Mouse (Mus musculus) heart, postnatal 10 days (tissue): ENCODE results near the gene Slc39a9. TPM values are rescaled to one million over a fixed set of nuclear protein-coding genes. Genes with fewer than 3 reads are reported as not detected.

Experiments
- DNase-seq, 2 experiments: peaks; one replicate each; pipeline ENCODE4 v3.0.0; 2021
- intact Hi-C: fragments of 180-260 bp; cut with DNase I; formaldehyde crosslinking; loops from one replicate; pipeline ENCODE4 v1.15.1; 2025
- total RNA-seq, 2 experiments: library from RNA; stranded (reverse); gene quantifications; 2 replicates each; pipeline ENCODE4 v1.2.3; 2021

Gene Slc39a9
- total RNA-seq, 2 experiments from 2014 or later: 25.8 to 27.1 TPM

DNA sequence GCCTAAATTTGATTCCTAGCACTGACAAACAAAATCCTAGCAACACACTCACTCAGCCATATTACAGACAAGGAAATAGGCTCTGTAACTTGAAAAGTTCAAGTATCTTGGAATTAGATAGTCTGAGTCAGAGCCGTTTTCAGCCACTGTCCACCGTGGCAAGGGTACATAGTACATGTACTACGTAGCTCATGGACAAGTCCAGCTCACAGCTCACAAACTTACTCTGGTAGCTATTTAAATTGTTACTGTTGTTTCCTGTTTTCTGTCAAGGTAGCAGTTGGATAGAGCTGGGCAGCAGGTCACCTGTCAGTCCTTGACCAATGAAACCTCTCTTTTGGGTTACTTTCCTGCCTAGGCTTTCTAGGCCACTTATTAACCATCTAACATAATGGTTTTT, 2.7 kb downstream of the Slc39a9 start:
- intact Hi-C loops: no loop called here
- no peak for DNase-seq

DNA sequence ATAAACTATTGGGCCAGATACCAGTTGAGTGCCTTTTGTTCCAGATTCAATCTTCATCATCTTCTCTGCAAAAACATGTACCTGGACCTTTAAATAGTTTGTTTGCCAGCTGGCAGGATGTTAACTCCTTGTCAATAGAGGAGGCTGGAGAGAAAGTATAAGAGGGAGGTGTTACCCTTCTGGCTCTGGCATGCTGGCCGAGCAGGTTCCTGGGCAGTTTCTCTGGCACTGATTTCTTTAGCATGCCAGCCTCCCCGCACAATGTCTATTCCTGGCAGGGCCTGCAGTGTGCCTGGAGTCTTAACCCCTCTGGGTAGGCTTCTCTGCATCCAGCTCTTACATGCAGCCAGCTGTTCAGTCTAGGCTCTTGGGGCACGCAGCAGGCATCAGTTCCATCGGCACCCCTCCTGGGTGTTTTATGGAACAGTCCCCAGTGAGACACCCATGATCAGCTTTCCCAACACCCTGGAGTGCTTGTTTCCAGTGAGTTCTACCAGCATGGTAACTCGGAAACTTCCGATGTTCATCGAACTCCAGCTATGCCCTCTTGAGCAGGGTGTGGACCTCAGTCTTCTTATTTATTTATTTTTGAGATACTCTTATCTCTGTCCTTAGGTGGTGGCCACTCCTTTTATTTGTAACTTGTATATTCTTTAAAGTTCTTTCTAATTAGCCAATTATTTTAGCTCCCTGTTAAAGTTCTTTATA, 10.4 kb downstream of the Slc39a9 start:
- peak; percentile 69 to 73 for DNase-seq
- intact Hi-C loops: no loop called here

DNA sequence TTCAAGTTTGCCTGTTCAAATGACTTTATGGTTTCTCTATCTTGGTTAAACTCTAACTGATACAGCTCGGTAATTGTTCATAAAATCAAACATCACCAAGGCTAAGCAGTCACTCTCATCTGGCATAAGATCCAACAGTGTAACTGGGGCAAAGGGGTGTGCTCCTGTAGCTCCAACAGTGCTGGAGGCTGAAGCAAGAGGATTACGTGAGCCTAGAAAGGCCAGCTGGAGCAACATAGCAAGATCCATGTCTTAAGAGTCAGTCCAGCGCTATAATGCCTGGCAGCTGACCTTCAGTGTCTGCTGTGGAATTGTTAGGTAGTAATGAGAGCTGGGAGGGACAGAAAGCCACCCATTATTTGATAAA, 11.0 kb downstream of the Slc39a9 start:
- peak; percentile 25 to 32 for DNase-seq
- intact Hi-C loops: no loop called here

GRCm38 (mm10) chr12:80658661-80659060, 15.0 kb downstream of the Slc39a9 start:
- no peak for DNase-seq
- intact Hi-C loops: no loop called here

- no peak for DNase-seq
- intact Hi-C loops: no loop called here
Observed at GRCm38 (mm10) chr12:80662322-80662721, 18.6 kb downstream of the Slc39a9 start.

DNA sequence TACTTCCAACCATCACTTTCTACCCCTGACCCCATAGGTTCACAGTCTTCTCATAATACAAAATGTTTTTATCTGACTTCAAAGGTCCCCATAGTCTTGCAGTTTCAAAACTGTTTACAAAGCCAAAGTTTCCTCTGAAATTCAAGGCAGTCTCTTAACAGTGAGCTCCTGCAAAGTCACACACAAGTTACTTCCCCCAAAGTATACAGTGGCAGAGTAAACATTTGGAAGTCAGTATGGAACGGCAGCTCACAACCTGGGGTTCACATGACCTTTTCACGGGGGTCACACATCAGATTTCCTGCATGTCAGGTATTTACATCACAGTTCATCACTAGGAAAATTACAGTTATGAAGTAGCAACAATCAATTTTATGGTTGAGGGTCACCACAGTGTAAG, 20.3 kb downstream of the Slc39a9 start:
- intact Hi-C loops: no loop called here
- DNase-seq: no peak

DNA sequence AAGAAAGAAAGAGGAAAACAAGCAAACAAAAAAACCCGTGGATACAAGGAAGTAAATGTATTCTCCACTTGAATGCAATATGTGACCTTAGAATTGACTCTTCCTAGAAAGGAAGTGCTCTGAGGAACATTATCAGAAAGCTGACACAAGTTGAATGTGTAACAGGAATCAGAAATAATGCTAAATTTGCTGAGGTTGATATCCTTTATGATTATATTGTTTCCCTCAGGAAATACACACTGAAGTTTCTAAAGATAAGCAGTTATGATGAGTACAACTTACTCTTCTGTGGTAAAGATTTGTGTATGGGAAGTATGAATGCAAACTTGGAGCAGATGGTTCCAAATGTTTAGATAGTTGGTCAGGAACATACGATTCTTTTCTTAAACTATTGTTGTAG, 24.7 kb downstream of the Slc39a9 start:
- intact Hi-C loops: no loop called here
- DNase-seq: no peak

GRCm38 (mm10) chr12:80673170-80673569, 29.5 kb downstream of the Slc39a9 start:
- DNase-seq: peak; percentile 65 to 74
- intact Hi-C loops: loop anchor here (5.0 kb wide), 2 partner anchors 176 to 516 kb away; no protein-coding TSS in a partner anchor

- intact Hi-C loops: loop anchor here (2.0 kb wide), 1 partner anchor 43 kb away; no protein-coding TSS in a partner anchor
- peak; percentile 35 to 63 for DNase-seq
Observed at GRCm38 (mm10) chr12:80681340-80681739, 37.7 kb downstream of the Slc39a9 start.

DNA sequence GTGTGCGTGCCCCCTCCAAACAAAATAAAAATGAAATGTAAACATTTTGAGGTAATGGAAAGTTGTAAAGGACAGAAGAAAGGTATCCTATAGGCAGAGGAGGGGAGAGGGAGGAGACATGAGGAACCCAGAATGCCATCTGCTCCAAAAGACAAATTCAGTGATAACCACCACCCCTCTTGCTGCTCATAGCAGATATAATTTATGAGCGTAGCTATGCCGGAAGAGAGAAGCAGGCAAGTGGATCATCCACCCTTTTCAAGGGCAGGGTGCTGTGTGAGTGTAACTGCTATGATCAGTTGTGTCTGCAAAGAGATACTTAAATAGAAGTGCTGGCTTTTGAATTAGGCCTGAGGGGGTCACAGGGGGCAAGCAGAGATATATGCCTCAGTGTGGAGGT, 39.9 kb downstream of the Slc39a9 start:
- intact Hi-C loops: no loop called here
- DNase-seq: no peak

GRCm38 (mm10) chr12:80684316-80684715, 40.6 kb downstream of the Slc39a9 start:
- intact Hi-C loops: no loop called here
- DNase-seq: no peak

- intact Hi-C loops: no loop called here
- DNase-seq: peak; percentile 52 to 53
Observed at GRCm38 (mm10) chr12:80687788-80688211, 44.1 kb downstream of the Slc39a9 start.

DNA sequence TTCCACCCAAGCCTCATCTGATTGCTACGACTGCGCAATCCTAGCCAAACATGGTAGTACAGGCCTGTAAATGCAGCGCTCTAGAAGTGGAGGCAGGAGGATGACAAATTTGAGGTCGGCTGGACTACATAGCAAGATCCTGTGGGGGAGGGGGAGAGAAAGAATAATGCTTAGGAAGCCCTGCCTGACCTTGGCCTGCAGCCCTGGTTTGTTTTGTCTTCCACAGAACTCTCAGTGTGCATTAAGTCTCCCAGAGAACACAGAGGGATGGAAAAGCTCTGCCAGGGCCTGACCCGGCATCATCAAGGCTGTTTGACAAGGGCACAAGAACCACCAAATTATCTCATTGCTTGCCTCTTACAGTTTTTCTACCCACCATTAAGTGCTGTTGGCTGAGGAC, 46.0 kb downstream of the Slc39a9 start:
- intact Hi-C loops: no loop called here

GRCm38 (mm10) chr12:80691671-80692091, 48.0 kb downstream of the Slc39a9 start:
- intact Hi-C loops: no loop called here
- DNase-seq: no peak

More for the DNA sequence above, 46.0 kb downstream of the Slc39a9 start:
- DNase-seq: no peak

DNA sequence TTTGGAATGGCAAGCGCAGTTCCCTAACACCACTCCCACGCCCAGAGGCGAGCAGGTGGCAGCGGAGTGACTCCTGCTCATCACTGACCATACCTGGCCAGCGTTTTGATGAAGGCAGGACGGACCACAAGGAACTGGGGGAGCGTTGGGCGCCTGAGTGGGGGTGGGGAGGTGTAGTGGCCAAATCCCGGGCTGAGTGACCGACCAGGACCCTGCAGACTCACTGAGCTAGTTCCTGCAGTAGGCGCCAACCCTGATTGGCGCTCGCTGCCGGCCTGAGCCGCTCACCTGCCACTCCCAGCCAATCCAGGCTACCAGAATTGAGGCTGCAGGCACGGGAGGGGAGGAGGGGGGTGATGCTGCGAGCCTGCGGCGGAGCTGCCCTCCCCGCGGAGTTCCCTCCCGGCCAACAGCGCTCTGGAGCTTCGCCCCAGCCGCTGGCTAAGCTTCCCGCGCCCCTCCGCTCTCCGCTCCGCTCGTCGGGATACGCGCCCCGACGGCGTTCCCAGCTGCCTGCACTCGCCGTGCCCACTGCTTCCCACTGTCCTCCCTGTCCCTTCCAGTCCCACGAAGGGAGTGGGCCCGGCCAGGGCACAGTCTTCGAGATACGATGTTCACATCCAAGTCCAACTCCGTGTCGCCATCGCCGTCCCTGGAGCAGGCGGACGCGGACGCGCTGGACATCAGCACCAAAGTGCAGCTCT, 48.7 kb downstream of the Slc39a9 start, which contains the start of gene Plekhd1:
Gene Plekhd1 (plus strand): TSS at position 323 of the 704 bp plus-strand sequence.
- peak; percentile 27 to 37 for DNase-seq
- intact Hi-C loops: no loop called here

DNA sequence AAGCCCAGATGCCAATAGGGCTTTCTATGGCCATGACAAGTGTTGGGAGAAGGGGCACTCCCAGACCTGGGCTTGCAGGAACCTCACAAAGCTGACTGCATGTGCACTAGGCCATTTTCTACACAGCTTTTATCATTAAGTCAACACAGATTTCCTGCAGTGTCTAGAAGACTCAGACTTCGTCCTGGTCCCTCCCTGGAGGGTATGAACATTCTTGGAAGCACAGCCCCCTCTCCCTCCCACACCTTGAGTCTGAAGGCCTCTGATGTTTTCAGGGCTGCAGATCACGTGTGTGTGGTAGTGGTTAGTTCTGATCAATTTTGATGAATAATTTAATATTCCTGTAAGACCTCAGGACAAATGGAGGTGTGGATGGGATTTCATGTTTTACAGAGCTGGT, 50.0 kb downstream of the Slc39a9 start:
- intact Hi-C loops: no loop called here
- DNase-seq: no peak

DNA sequence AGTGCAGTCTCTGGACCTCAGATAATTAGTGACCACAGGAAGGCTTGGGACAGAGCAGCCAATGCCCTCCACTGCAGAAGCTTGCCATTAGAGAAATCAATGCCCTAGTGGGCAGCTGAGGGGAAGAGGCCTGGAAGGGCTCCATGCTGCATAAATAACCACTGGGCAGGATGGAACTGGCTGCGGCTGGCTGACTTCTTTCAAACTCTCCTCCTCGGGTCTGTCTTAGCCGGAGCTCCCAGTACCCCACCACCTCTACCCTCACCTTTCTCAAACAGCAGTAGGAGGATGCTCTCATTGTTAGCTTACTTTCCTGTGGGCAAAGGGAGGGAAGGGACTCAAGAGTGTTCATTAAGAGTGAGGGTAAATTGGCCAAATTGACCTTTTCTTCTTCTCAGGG, 51.3 kb downstream of the Slc39a9 start:
- intact Hi-C loops: no loop called here
- DNase-seq: no peak

GRCm38 (mm10) chr12:80698526-80699143, 55.0 kb downstream of the Slc39a9 start:
- intact Hi-C loops: no loop called here
- DNase-seq: no peak

- no peak for DNase-seq
- intact Hi-C loops: no loop called here
Observed at GRCm38 (mm10) chr12:80699144-80699531, 55.5 kb downstream of the Slc39a9 start.

DNA sequence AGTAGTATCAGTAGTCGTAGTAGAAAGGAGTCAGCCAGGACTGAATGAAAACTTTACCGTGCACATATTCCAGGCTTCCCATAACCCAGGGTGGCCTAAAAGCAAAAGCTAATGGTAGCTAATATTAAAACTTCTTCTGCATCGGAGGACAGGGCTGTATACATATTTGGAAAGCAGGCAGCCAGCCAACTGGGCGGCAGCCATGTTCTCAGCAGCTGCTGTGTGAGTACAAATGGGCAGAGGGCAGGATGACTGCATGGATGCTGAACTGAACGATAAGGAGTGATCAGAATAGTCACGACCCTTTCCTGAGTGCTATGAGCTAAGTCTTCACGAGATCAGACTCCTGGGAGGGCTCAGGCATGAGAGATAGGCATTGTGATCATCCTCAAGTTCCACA, 57.6 kb downstream of the Slc39a9 start:
- intact Hi-C loops: no loop called here
- DNase-seq: peak in 1 of 2 experiments; percentile 45

GRCm38 (mm10) chr12:80706208-80706914, 62.7 kb downstream of the Slc39a9 start:
- intact Hi-C loops: no loop called here
- no peak for DNase-seq
